Mouse (Mus musculus) testis, adult 2 months (tissue): ENCODE data around the gene Eddm3b. TPM values are rescaled to one million over a fixed set of nuclear protein-coding genes. Genes with fewer than 3 reads are reported as not detected.

ENCODE experiments used
- H3K27ac ChIP-seq: fragments of 200-500 bp; 2 replicates; pipeline ENCODE4 v1.5.1; 2012; ENCODE audit warnings: low read depth, low read length; ENCODE audit not compliant: control insufficient read depth, insufficient read depth
- H3K27me3 ChIP-seq: fragments of 200-500 bp; 2 replicates; pipeline ENCODE4 v1.6.1; 2012; ENCODE audit warnings: mild to moderate bottlenecking, low read length, moderate library complexity; ENCODE audit not compliant: control insufficient read depth, insufficient read depth
- H3K36me3 ChIP-seq: fragments of 200-500 bp; 2 replicates; pipeline ENCODE4 v1.6.1; 2012; ENCODE audit warnings: mild to moderate bottlenecking, low read length; ENCODE audit not compliant: control insufficient read depth, insufficient read depth
- H3K4me1 ChIP-seq: fragments of 200-500 bp; 2 replicates; pipeline ENCODE4 v1.6.1; 2012; ENCODE audit warnings: low read length; ENCODE audit not compliant: control insufficient read depth, insufficient read depth
- H3K4me3 ChIP-seq: fragments of 200-500 bp; 2 replicates; pipeline ENCODE4 v1.5.1; 2012; ENCODE audit warnings: low read depth, mild to moderate bottlenecking, low read length, moderate library complexity, mixed read lengths; ENCODE audit not compliant: control insufficient read depth
- CTCF ChIP-seq: fragments of 200-500 bp; IDR thresholded peaks from 2 replicates; pipeline ENCODE4 v1.5.1; 2012; ENCODE audit warnings: low read depth, mild to moderate bottlenecking, inconsistent platforms, low read length, moderate library complexity; ENCODE audit not compliant: control insufficient read depth, insufficient read depth, insufficient replicate concordance
- POLR2A ChIP-seq: fragments of 200-500 bp; IDR thresholded peaks from 2 replicates; pipeline ENCODE4 v1.6.1; 2012; ENCODE audit warnings: low read depth, mild to moderate bottlenecking, inconsistent platforms, low read length, moderate library complexity; ENCODE audit not compliant: control insufficient read depth
- polyA plus RNA-seq: library from polyadenylated mRNA; depleted of rRNA; stranded (reverse); fragments of >200 nt; gene quantifications from 2 replicates; pipeline ENCODE4 v1.2.3, GENCODE M21; 2012

Gene Eddm3b
- polyA plus RNA-seq, 1 experiment, result not detected

DNA sequence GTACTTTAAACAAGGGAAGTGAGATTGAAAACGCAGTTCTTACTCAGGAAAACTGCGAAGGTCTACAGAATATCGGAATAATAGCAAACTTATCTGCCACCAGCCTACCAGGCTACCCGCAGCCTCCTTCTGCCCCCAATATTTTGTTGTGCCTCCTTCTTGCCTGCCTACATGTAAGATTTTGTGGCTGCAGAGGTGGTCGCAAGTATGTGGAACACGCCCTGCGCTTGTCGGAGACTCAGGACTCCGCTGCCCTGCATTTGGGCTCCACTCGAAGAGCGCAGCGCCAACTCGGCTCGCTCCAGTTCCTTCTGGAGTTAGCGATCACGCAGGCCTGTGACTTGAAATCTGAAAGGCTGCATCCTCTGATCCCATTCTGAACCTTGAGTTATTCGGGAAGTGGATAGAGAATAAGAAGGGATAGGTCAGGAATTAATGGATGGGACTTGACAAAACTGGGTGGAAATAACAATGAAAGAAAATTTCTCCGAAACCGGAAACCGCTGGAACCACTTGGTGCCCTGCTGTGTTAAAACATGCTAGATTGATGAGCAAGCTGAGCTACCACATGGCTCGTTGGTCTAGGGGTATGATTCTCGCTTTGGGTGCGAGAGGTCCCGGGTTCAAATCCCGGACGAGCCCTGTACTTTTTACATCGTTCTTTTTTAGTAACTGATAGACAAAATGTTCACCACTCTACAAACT, 24.0 kb upstream of the Eddm3b start:
- TF ChIP-seq CTCF, result no peak
- TF ChIP-seq POLR2A, result no peak
- Histone ChIP-seq H3K27ac (peak overlapping the region; percentile 85), H3K4me1 (peaks cover 7% of the 10 kb centered on the region)

GRCm38 (mm10) chr14:51090921-51091900, 23.0 kb upstream of the Eddm3b start, which contains the start of the genes Rnase4 and Ang:
Gene Rnase4, plus strand, starts transcription at chr14:51091077.
Gene Ang, plus strand, starts transcription at chr14:51091150.
- Histone ChIP-seq H3K27me3 (no peaks in the 10 kb centered on the region), H3K4me1 (peaks cover 7% of the 10 kb centered on the region), H3K36me3 (no peaks in the 10 kb centered on the region), H3K27ac (peak within 1 kb of the TSS; percentile 85), H3K4me3 (peak within 1 kb of the TSS; percentile 71)
- TF ChIP-seq CTCF, result no peak
- TF ChIP-seq POLR2A, result no peak

More for the DNA sequence above, 24.0 kb upstream of the Eddm3b start:
- Histone ChIP-seq H3K27me3 (no peaks in the 10 kb centered on the region), H3K4me3 (peak overlapping the region; percentile 71), H3K36me3 (no peaks in the 10 kb centered on the region)

DNA sequence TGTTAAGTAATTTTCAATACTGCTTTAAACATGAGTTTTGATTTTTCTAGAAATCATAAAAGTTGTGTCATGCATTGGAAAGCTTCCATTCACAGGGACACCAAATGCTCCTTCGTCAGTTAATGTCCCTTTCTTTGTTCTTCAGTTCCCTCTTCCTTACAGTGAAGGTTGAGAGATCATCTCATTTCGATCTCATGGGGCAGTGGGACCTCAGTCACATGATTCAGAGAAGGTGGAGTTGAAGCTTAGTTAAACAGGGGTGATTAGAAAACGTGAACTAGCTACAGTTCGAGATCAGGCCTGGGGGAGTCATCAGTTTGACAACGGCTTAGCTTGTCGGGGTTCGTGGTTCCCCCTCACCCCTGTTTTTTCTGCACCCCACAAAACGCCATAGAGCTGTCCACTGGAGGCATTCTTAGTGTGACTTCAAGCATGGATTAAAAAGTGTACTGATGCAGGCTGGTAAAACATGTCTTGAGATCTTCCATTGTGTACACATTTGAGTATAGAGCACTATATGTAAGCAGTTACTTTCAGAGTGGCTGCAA, 22.1 kb upstream of the Eddm3b start:
- H3K27ac ChIP-seq, result no peak overlapping the region
- no peaks in the 10 kb centered on the region for H3K27me3 ChIP-seq
- H3K4me1 ChIP-seq, result peaks cover 7% of the 10 kb centered on the region
- no peak for TF ChIP-seq POLR2A
- no peak for TF ChIP-seq CTCF
- H3K4me3 ChIP-seq, result no peak overlapping the region
- H3K36me3 ChIP-seq, result no peaks in the 10 kb centered on the region

GRCm38 (mm10) chr14:51093496-51093895, 20.7 kb upstream of the Eddm3b start:
- no peaks in the 10 kb centered on the region for H3K36me3 ChIP-seq
- no peak overlapping the region for H3K27ac ChIP-seq
- no peak overlapping the region for H3K4me3 ChIP-seq
- no peaks in the 10 kb centered on the region for H3K27me3 ChIP-seq
- no peak for TF ChIP-seq POLR2A
- no peak for TF ChIP-seq CTCF
- peaks cover 7% of the 10 kb centered on the region for H3K4me1 ChIP-seq

DNA sequence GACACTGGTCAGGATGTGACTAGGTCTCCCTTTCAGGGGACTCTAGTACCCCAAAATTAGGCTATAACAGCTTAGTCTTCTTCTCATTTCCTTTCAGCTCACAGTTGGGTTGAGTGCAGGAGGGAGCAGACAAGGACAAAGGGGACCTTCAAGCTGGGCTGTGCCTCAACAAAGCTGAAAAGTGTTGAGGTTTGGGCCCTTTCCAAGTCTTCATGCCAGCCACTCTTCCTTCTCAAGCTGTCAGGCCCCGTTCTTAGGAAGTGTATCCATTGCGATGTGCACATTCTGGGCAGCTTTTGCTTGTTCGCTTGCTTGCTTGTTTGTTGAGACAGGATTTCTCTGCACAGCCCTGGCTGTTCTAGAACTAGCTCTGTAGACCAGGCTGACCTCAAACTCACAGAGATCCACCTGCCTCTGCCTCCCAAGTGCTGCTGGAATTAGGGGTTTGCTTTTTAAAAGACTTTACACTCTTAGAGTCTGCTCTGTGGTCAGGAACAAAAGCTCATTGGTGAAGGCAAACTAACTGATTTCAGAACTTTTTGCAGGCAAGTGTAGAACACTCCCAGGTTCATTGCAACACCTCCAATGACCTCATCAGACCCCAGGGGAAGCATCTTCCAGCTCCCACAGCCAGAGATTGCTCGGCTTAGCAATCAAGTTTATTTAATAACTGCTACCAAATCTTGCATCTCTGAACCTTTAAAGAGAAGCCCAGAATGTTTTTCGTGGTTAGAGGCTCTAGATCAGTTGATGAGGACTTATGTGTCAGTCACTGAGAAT, 19.9 kb upstream of the Eddm3b start:
- Histone ChIP-seq H3K4me3 (no peak overlapping the region), H3K36me3 (no peaks in the 10 kb centered on the region), H3K27ac (no peak overlapping the region), H3K27me3 (no peaks in the 10 kb centered on the region), H3K4me1 (peaks cover 4% of the 10 kb centered on the region)
- no peak for TF ChIP-seq CTCF
- TF ChIP-seq POLR2A, result no peak

GRCm38 (mm10) chr14:51094921-51095320, 19.3 kb upstream of the Eddm3b start:
- H3K27me3 ChIP-seq, result no peaks in the 10 kb centered on the region
- H3K4me3 ChIP-seq, result no peak overlapping the region
- no peak overlapping the region for H3K27ac ChIP-seq
- no peaks in the 10 kb centered on the region for H3K36me3 ChIP-seq
- TF ChIP-seq CTCF, result no peak
- TF ChIP-seq POLR2A, result no peak
- H3K4me1 ChIP-seq, result peaks cover 4% of the 10 kb centered on the region
